ENCODE assay signal across 8 mouse cellular contexts in genomic region chr9:49989464-49990271, GRCm38 (mm10).
DNase-seq lines count a peak whose midpoint lies in the region; ATAC-seq and TF ChIP-seq lines count a peak whose summit lies in the region.

No protein-coding gene starts in this region.

- TF ChIP-seq CTCF in forebrain, postnatal 0 days (IDR thresholded peaks at IDR 0.05; ENCODE audit: low read depth), result no peak

- intact Hi-C loops in heart, postnatal 10 days (cut with DNase I), result no loop called here

- H3K27me3 ChIP-seq in forebrain, postnatal 0 days (ENCODE audit: insufficient read depth, low read length), result no peaks in the 10 kb centered on the region
- no peaks in the 10 kb centered on the region for H3K27me3 ChIP-seq in liver, embryonic 12.5 days (replicated peaks)

- WGBS in forebrain, postnatal 0 days, result 22% methylated on average over 14 of the region's 14 CpGs
- WGBS in liver, embryonic 12.5 days (ENCODE audit: insufficient replicate concordance), result 48% methylated on average over 14 of the region's 14 CpGs

- H3K4me1 ChIP-seq in forebrain, postnatal 0 days (ENCODE audit: insufficient read depth), result peaks cover 10% of the 10 kb centered on the region
- H3K4me1 ChIP-seq in liver, embryonic 12.5 days, result no peaks in the 10 kb centered on the region

- H3K9me3 ChIP-seq in forebrain, postnatal 0 days (ENCODE audit: low read length), result no peaks in the 10 kb centered on the region
- no peaks in the 10 kb centered on the region for H3K9me3 ChIP-seq in liver, embryonic 12.5 days (replicated peaks)

- peak; percentile 87 for DNase-seq in forebrain, postnatal 0 days
- DNase-seq in heart, postnatal 10 days, result peak; percentile 92 to 94
- peak; percentile 93 to 94 for DNase-seq in kidney, postnatal 4 days
- DNase-seq in ovary, adult 18-20 months (ENCODE audit: low spot score), result peak; percentile 91
- DNase-seq in urinary bladder, postnatal 25 days (ENCODE audit: low spot score), result peak; percentile 78
- no peak for DNase-seq in natural killer cell, adult 2 months (ENCODE audit: low spot score in 2 of 2)

- no peak overlapping the region for H3K9ac ChIP-seq in forebrain, postnatal 0 days
- no peak overlapping the region for H3K9ac ChIP-seq in liver, embryonic 12.5 days

- H3K36me3 ChIP-seq in forebrain, postnatal 0 days (ENCODE audit: insufficient read depth), result no peaks in the 10 kb centered on the region
- H3K36me3 ChIP-seq in liver, embryonic 12.5 days, result no peaks in the 10 kb centered on the region

- no peak overlapping the region for H3K27ac ChIP-seq in forebrain, postnatal 0 days (ENCODE audit: low read depth, low read length)
- no peak overlapping the region for H3K27ac ChIP-seq in liver, embryonic 12.5 days

- no peak overlapping the region for H3K4me3 ChIP-seq in forebrain, postnatal 0 days (ENCODE audit: low read depth, low read length)
- H3K4me3 ChIP-seq in liver, embryonic 12.5 days, result no peak overlapping the region

- peak; percentile 40; the same call in 1 of the 2 replicates for ATAC-seq in cerebellum, adult (ENCODE audit: insufficient number of reproducible peaks, low FRiP score, low TSS enrichment)
- ATAC-seq in forebrain, postnatal 0 days, result peak; percentile 91
- ATAC-seq in liver, embryonic 12.5 days, result peak; percentile 51; the same call in 1 of the 2 replicates

- H3K4me2 ChIP-seq in forebrain, postnatal 0 days (ENCODE audit: low read depth), result peak overlapping the region; percentile 34
- H3K4me2 ChIP-seq in liver, embryonic 12.5 days, result no peak overlapping the region

Comparison
In these comparisons a context has a peak if more than half of its experiments do, and no peak if none do; other contexts are left out.
1. ATAC-seq: peak in every context shown above with its lines; median percentile 91 in forebrain, postnatal 0 days; 51 in liver, embryonic 12.5 days; 40 in cerebellum, adult.
2. DNase-seq: peak in forebrain, postnatal 0 days (single experiment), heart, postnatal 10 days (2 of 2), kidney, postnatal 4 days (2 of 2), ovary, adult 18-20 months (single experiment) and urinary bladder, postnatal 25 days (single experiment); none in natural killer cell, adult 2 months (0 of 2).